Mouse (Mus musculus): ENCODE measurements around the gene Nr1h4. TPM values are rescaled to one million over a fixed set of nuclear protein-coding genes. Genes with fewer than 3 reads are reported as not detected.

The Nr1h4 gene
- polyA plus RNA-seq, 1 experiment from 2014 or later, result 3.9 TPM

GRCm38 (mm10) chr10:89508567-89508966 lies 24.8 kb downstream of the Nr1h4 start:
- H3K27me3 ChIP-seq (ENCODE audit: insufficient read depth, low read length), result no peaks in the 10 kb centered on the region
- H3K4me2 ChIP-seq (replicated peaks; ENCODE audit: low read depth, low read length), result no peak overlapping the region
- no peak for ATAC-seq (ENCODE audit: low FRiP score, low TSS enrichment)
- no peaks in the 10 kb centered on the region for H3K9me3 ChIP-seq (ENCODE audit: low read length)
- no peak overlapping the region for H3K27ac ChIP-seq (ENCODE audit: low read length)
- 80% methylated on average over 2 of the region's 2 CpGs for WGBS
- no peak overlapping the region for H3K4me3 ChIP-seq (ENCODE audit: low read length)
- no peaks in the 10 kb centered on the region for H3K4me1 ChIP-seq (ENCODE audit: insufficient read depth, low read length)
- no peaks in the 10 kb centered on the region for H3K36me3 ChIP-seq (ENCODE audit: insufficient read depth, low read length)
- H3K9ac ChIP-seq (replicated peaks; ENCODE audit: low read length), result no peak overlapping the region

- Histone ChIP-seq H3K9ac (replicated peaks; ENCODE audit: low read length) (no peak overlapping the region), H3K27me3 (ENCODE audit: insufficient read depth, low read length) (no peaks in the 10 kb centered on the region), H3K4me3 (ENCODE audit: low read length) (peak overlapping the region; percentile 2; the same call in 1 of the 2 replicates), H3K36me3 (ENCODE audit: insufficient read depth, low read length) (no peaks in the 10 kb centered on the region), H3K27ac (ENCODE audit: low read length) (no peak overlapping the region), H3K4me1 (ENCODE audit: insufficient read depth, low read length) (no peaks in the 10 kb centered on the region), H3K4me2 (replicated peaks; ENCODE audit: low read depth, low read length) (no peak overlapping the region; the same call in 1 of the 2 replicates), H3K9me3 (ENCODE audit: low read length) (no peaks in the 10 kb centered on the region)
- WGBS, result 68% methylated on average over 9 of the region's 9 CpGs
- peak; percentile 49; the same call in 1 of the 2 replicates for ATAC-seq (ENCODE audit: low FRiP score, low TSS enrichment)
Observed at GRCm38 (mm10) chr10:89506479-89506878, 26.9 kb downstream of the Nr1h4 start.

DNA sequence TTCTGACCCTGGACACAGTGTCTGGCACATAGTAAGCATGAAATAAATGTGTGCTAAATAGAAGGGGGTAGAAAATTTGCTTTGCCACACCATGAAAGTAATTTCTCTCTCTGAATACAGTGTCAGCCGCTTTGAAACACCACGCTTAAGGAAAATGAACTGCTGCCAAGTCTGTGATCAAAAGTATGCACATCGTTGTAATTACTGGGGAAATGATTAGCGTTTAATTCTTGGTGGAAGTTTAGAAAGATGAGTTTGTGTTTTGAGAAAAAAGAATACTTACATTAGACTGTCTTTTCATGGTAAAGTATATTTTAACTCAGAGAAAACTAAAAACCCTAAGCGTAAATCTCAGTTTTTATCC lies 27.8 kb downstream of the Nr1h4 start:
- Histone ChIP-seq H3K4me2 (replicated peaks; ENCODE audit: low read depth, low read length) (0 out of 2 replicates have a peak overlapping the region, but pooled peaks have one; percentile 4), H3K4me3 (ENCODE audit: low read length) (no peak overlapping the region)

GRCm38 (mm10) chr10:89504952-89505591 lies 28.3 kb downstream of the Nr1h4 start:
- no peaks in the 10 kb centered on the region for H3K36me3 ChIP-seq (ENCODE audit: insufficient read depth, low read length)
- H3K4me2 ChIP-seq (replicated peaks; ENCODE audit: low read depth, low read length), result 0 out of 2 replicates have a peak overlapping the region, but pooled peaks have one; percentile 4
- 0 out of 2 replicates have a peak, but pooled peaks have one; percentile 57 for ATAC-seq (ENCODE audit: low FRiP score, low TSS enrichment)
- H3K27me3 ChIP-seq (ENCODE audit: insufficient read depth, low read length), result no peaks in the 10 kb centered on the region
- H3K9me3 ChIP-seq (ENCODE audit: low read length), result no peaks in the 10 kb centered on the region
- no peak overlapping the region for H3K4me3 ChIP-seq (ENCODE audit: low read length)
- no peak overlapping the region for H3K27ac ChIP-seq (ENCODE audit: low read length)
- 71% methylated on average over 10 of the region's 10 CpGs for WGBS
- no peak overlapping the region for H3K9ac ChIP-seq (replicated peaks; ENCODE audit: low read length)
- H3K4me1 ChIP-seq (ENCODE audit: insufficient read depth, low read length), result no peaks in the 10 kb centered on the region

More for the DNA sequence above, 27.8 kb downstream of the Nr1h4 start:
- H3K9me3 ChIP-seq (ENCODE audit: low read length), result no peaks in the 10 kb centered on the region
- ATAC-seq (ENCODE audit: low FRiP score, low TSS enrichment), result no peak
- no peaks in the 10 kb centered on the region for H3K27me3 ChIP-seq (ENCODE audit: insufficient read depth, low read length)
- H3K4me1 ChIP-seq (ENCODE audit: insufficient read depth, low read length), result no peaks in the 10 kb centered on the region
- H3K9ac ChIP-seq (replicated peaks; ENCODE audit: low read length), result no peak overlapping the region
- no peak overlapping the region for H3K27ac ChIP-seq (ENCODE audit: low read length)
- no peaks in the 10 kb centered on the region for H3K36me3 ChIP-seq (ENCODE audit: insufficient read depth, low read length)
- 65% methylated on average over 5 of the region's 5 CpGs for WGBS

GRCm38 (mm10) chr10:89502986-89503560 lies 30.3 kb downstream of the Nr1h4 start:
- no peak overlapping the region for H3K4me2 ChIP-seq (replicated peaks; ENCODE audit: low read depth, low read length)
- no peak overlapping the region for H3K4me3 ChIP-seq (ENCODE audit: low read length)
- ATAC-seq (ENCODE audit: low FRiP score, low TSS enrichment), result no peak
- H3K36me3 ChIP-seq (ENCODE audit: insufficient read depth, low read length), result no peaks in the 10 kb centered on the region
- no peaks in the 10 kb centered on the region for H3K4me1 ChIP-seq (ENCODE audit: insufficient read depth, low read length)
- no peak overlapping the region for H3K9ac ChIP-seq (replicated peaks; ENCODE audit: low read length)
- H3K27me3 ChIP-seq (ENCODE audit: insufficient read depth, low read length), result no peaks in the 10 kb centered on the region
- H3K9me3 ChIP-seq (ENCODE audit: low read length), result no peaks in the 10 kb centered on the region
- no peak overlapping the region for H3K27ac ChIP-seq (ENCODE audit: low read length)
- WGBS, result 66% methylated on average over 5 of the region's 5 CpGs

GRCm38 (mm10) chr10:89501902-89502301 lies 31.5 kb downstream of the Nr1h4 start:
- no peaks in the 10 kb centered on the region for H3K36me3 ChIP-seq (ENCODE audit: insufficient read depth, low read length)
- WGBS, result 53% methylated on average over 6 of the region's 6 CpGs
- H3K27ac ChIP-seq (ENCODE audit: low read length), result no peak overlapping the region
- H3K4me3 ChIP-seq (ENCODE audit: low read length), result no peak overlapping the region
- H3K9me3 ChIP-seq (ENCODE audit: low read length), result no peaks in the 10 kb centered on the region
- no peaks in the 10 kb centered on the region for H3K4me1 ChIP-seq (ENCODE audit: insufficient read depth, low read length)
- H3K27me3 ChIP-seq (ENCODE audit: insufficient read depth, low read length), result no peaks in the 10 kb centered on the region
- H3K4me2 ChIP-seq (replicated peaks; ENCODE audit: low read depth, low read length), result no peak overlapping the region
- ATAC-seq (ENCODE audit: low FRiP score, low TSS enrichment), result no peak
- H3K9ac ChIP-seq (replicated peaks; ENCODE audit: low read length), result no peak overlapping the region

DNA sequence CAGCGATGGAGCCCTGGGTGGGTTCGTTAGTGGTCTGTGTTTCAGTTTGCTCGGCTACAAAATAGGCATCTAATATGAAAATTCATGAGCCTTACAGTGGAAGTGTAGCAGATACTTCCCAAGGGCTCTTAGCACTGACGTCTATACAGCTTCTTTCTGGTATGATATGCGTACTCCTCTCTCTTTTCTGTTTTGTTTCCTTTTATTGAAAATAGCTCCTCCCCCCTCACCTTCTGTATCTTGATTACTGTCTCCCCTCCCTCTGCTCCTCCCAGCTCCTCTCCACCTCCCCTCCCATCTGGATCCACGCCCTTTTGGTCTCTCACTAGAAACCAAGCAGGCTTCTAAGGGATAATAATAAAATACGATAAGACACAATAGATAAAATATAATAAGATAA lies 37.8 kb downstream of the Nr1h4 start:
- Histone ChIP-seq H3K27me3 (ENCODE audit: insufficient read depth, low read length) (no peaks in the 10 kb centered on the region), H3K27ac (ENCODE audit: low read length) (no peak overlapping the region), H3K4me3 (ENCODE audit: low read length) (no peak overlapping the region), H3K4me1 (ENCODE audit: insufficient read depth, low read length) (no peaks in the 10 kb centered on the region), H3K9ac (replicated peaks; ENCODE audit: low read length) (no peak overlapping the region), H3K36me3 (ENCODE audit: insufficient read depth, low read length) (no peaks in the 10 kb centered on the region), H3K9me3 (ENCODE audit: low read length) (no peaks in the 10 kb centered on the region), H3K4me2 (replicated peaks; ENCODE audit: low read depth, low read length) (no peak overlapping the region)
- no peak for ATAC-seq (ENCODE audit: low FRiP score, low TSS enrichment)
- 71% methylated on average over 7 of the region's 7 CpGs for WGBS

DNA sequence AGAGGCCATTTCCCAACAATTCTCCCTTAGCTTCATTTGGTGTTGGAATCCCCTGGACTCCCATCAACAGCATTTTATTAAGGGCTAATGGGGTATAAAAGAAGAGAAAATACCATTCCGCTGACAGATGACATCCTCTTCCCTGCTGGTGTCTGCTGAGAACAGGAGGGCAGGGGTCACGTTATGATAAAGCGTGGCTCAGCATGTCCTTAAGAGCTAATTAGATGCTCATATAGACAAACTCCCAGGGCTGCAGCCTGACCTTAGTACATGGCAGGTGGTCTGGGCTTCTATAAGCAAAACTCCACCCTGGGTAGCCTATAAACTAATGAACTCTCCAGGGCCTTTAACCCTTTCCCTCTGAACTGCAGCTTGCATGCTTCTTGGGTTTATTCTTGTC lies 42.1 kb downstream of the Nr1h4 start:
- H3K36me3 ChIP-seq (ENCODE audit: insufficient read depth, low read length), result no peaks in the 10 kb centered on the region
- no peak for ATAC-seq (ENCODE audit: low FRiP score, low TSS enrichment)
- H3K4me1 ChIP-seq (ENCODE audit: insufficient read depth, low read length), result no peaks in the 10 kb centered on the region
- H3K4me3 ChIP-seq (ENCODE audit: low read length), result no peak overlapping the region
- no peak overlapping the region for H3K27ac ChIP-seq (ENCODE audit: low read length)
- 22% methylated on average over 3 of the region's 3 CpGs for WGBS
- H3K27me3 ChIP-seq (ENCODE audit: insufficient read depth, low read length), result no peaks in the 10 kb centered on the region
- no peak overlapping the region for H3K4me2 ChIP-seq (replicated peaks; ENCODE audit: low read depth, low read length)
- H3K9me3 ChIP-seq (ENCODE audit: low read length), result no peaks in the 10 kb centered on the region
- no peak overlapping the region for H3K9ac ChIP-seq (replicated peaks; ENCODE audit: low read length)

DNA sequence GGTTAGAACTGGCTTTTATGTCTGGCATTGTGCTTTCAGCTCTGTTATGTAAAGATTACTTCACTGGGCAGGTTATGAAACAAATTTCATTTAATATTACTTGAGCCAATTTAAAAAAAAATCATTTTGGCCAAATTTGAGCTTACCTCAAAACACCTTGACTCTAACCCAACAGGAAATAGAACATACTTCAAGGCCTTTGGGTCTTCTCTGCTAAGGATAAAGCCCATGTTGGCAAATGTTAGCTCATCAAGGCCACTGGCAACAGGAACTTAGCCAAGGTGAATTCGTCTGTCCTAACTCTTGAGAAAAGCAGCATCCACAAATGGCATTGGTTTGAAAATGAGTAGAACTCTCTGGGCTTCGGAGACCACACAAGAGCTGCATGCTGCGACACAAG lies 43.1 kb downstream of the Nr1h4 start:
- WGBS, result 94% methylated on average over 3 of the region's 3 CpGs

DNA sequence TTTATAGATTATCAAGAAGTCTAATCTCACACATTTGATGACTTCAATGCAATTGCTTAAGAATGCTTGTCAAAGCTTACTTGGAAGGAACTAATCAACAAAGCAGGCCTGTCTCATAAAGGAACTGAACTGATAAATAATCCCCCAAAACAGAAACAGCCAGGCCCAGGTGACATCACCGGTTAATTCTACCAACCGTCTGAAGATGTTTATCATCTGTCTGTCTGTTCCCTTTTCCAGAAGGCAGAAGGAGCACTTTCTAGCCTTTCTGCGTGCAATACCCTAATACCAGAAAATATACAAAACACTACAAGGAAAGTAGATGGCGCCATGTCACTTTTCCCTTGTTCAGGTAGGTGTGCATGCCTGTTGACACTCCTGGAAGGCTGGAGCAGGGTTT lies 43.9 kb downstream of the Nr1h4 start:
- Histone ChIP-seq H3K36me3 (ENCODE audit: insufficient read depth, low read length) (no peaks in the 10 kb centered on the region), H3K27me3 (ENCODE audit: insufficient read depth, low read length) (no peaks in the 10 kb centered on the region), H3K9ac (replicated peaks; ENCODE audit: low read length) (no peak overlapping the region), H3K9me3 (ENCODE audit: low read length) (no peaks in the 10 kb centered on the region), H3K4me3 (ENCODE audit: low read length) (no peak overlapping the region), H3K4me2 (replicated peaks; ENCODE audit: low read depth, low read length) (no peak overlapping the region), H3K4me1 (ENCODE audit: insufficient read depth, low read length) (no peaks in the 10 kb centered on the region), H3K27ac (ENCODE audit: low read length) (no peak overlapping the region)
- WGBS, result 76% methylated on average over 4 of the region's 4 CpGs
- no peak for ATAC-seq (ENCODE audit: low FRiP score, low TSS enrichment)

More for the DNA sequence above, 43.1 kb downstream of the Nr1h4 start:
- H3K9me3 ChIP-seq (ENCODE audit: low read length), result no peaks in the 10 kb centered on the region
- H3K4me1 ChIP-seq (ENCODE audit: insufficient read depth, low read length), result no peaks in the 10 kb centered on the region
- H3K27me3 ChIP-seq (ENCODE audit: insufficient read depth, low read length), result no peaks in the 10 kb centered on the region
- no peak overlapping the region for H3K9ac ChIP-seq (replicated peaks; ENCODE audit: low read length)
- no peaks in the 10 kb centered on the region for H3K36me3 ChIP-seq (ENCODE audit: insufficient read depth, low read length)
- H3K4me2 ChIP-seq (replicated peaks; ENCODE audit: low read depth, low read length), result no peak overlapping the region
- no peak for ATAC-seq (ENCODE audit: low FRiP score, low TSS enrichment)
- H3K4me3 ChIP-seq (ENCODE audit: low read length), result no peak overlapping the region
- no peak overlapping the region for H3K27ac ChIP-seq (ENCODE audit: low read length)

Measured in kidney, embryonic 16.5 days (tissue).